Mouse (Mus musculus) small intestine, adult 2 months (tissue): ENCODE measurements around the gene Zfp575. TPM values are rescaled to one million over a fixed set of nuclear protein-coding genes. Genes with fewer than 3 reads are reported as not detected.

Experiments
- H3K27ac ChIP-seq: fragments of 200-500 bp; 2 replicates; pipeline ENCODE4 v1.5.1; 2012; ENCODE audit warnings: low read depth, low read length, control low read depth, inconsistent platforms; ENCODE audit not compliant: insufficient read depth
- H3K27me3 ChIP-seq: fragments of 200-500 bp; 2 replicates; pipeline ENCODE4 v1.6.1; 2012; ENCODE audit warnings: mild to moderate bottlenecking, moderate library complexity, low read length, inconsistent platforms; ENCODE audit not compliant: control insufficient read depth, insufficient read depth
- H3K36me3 ChIP-seq: fragments of 200-500 bp; 2 replicates; pipeline ENCODE4 v1.6.1; 2012; ENCODE audit warnings: mild to moderate bottlenecking, low read length, control low read depth, inconsistent platforms; ENCODE audit not compliant: control insufficient read depth, insufficient read depth
- H3K4me1 ChIP-seq: fragments of 200-500 bp; 2 replicates; pipeline ENCODE4 v1.6.1; 2012; ENCODE audit warnings: low read length, inconsistent platforms, mixed read lengths; ENCODE audit not compliant: control insufficient read depth, insufficient read depth, insufficient read length
- H3K4me3 ChIP-seq: fragments of 200-500 bp; 2 replicates; pipeline ENCODE4 v1.5.1; 2012; ENCODE audit warnings: low read depth, mild to moderate bottlenecking, control low read depth, inconsistent platforms, low read length, moderate library complexity
- CTCF ChIP-seq: fragments of 200-500 bp; IDR thresholded peaks from 2 replicates; pipeline ENCODE4 v1.5.1; 2012; ENCODE audit warnings: low read depth, mild to moderate bottlenecking, control low read depth, inconsistent platforms, low read length, moderate library complexity, mixed read lengths; ENCODE audit not compliant: insufficient replicate concordance, insufficient read length; ENCODE audit errors: extremely low read depth
- POLR2A ChIP-seq: fragments of 200-500 bp; IDR thresholded peaks from 2 replicates; pipeline ENCODE4 v1.6.1; 2012; ENCODE audit warnings: low read depth, mild to moderate bottlenecking, control low read depth, inconsistent platforms, low read length, moderate library complexity
- WGBS: fragments of 180-500 bp; shearing (Covaris S2); methylation state at CpG from one replicate; pipeline ENCODE4 v1.1.7; 2018; 5-methylcytosine and 5-hydroxymethylcytosine counted together
- polyA plus RNA-seq: library from polyadenylated mRNA; depleted of rRNA; stranded (reverse); fragments of >200 nt; gene quantifications from 2 replicates; pipeline ENCODE4 v1.2.3, GENCODE M21; 2012; rRNA removed

The Zfp575 gene
- polyA plus RNA-seq, 1 experiment = 0.62 TPM

DNA sequence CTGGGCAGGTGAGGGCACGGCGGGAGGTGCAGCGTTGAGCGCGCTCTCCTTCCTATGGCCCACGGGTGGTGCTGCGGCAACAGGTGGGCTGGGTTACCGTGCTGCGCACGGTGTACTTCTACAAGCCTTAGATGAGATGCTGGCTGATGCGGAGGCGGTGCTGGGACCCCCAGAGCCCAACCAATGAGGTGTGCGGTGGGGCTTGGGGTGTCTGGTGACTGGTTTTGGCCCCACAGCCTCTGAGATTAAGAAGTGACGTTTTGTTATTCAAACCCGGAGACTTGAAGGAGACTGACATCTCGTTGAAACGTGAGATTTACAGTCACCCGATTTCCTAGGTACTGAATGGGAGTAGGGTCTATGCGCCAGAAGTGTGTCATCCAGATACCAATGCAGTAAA is 53.1 kb downstream of the Zfp575 start:
- H3K4me1 ChIP-seq = peaks cover 5% of the 10 kb centered on the region
- no peak overlapping the region for H3K4me3 ChIP-seq
- WGBS = 81% methylated on average over 19 of the region's 19 CpGs
- TF ChIP-seq CTCF (no peak), POLR2A (no peak)
- no peak overlapping the region for H3K27ac ChIP-seq
- H3K27me3 ChIP-seq = no peaks in the 10 kb centered on the region
- H3K36me3 ChIP-seq = peaks cover 21% of the 10 kb centered on the region

Other genes with a start within 250 kb of the Zfp575 start
- 0.06 TPM in 1 of 2 replicates, not detected in the other for gene Lypd5, start 238.4 kb downstream of the Zfp575 start, polyA plus RNA-seq
- 61.9 and 95.5 TPM in 2 replicates for gene Kcnn4, start 217.4 kb downstream of the Zfp575 start, polyA plus RNA-seq
- gene Smg9, start 188.0 kb downstream of the Zfp575 start, polyA plus RNA-seq = 29.9 and 54.2 TPM in 2 replicates
- gene Irgc1, start 135.3 kb downstream of the Zfp575 start, polyA plus RNA-seq = 0.05 and 0.37 TPM in 2 replicates
- 9.9 and 15.8 TPM in 2 replicates for gene Plaur, start 125.2 kb downstream of the Zfp575 start, polyA plus RNA-seq
- gene Cadm4, start 105.6 kb downstream of the Zfp575 start, polyA plus RNA-seq = 2.9 and 4.7 TPM in 2 replicates
- 6.4 and 15.7 TPM in 2 replicates for gene Zfp428, start 80.6 kb downstream of the Zfp575 start, polyA plus RNA-seq
- gene AC161166.1, start 75.2 kb downstream of the Zfp575 start, polyA plus RNA-seq = not detected in 2 replicates
- 8.5 and 12.3 TPM in 2 replicates for gene Irgq, start 57.0 kb downstream of the Zfp575 start, polyA plus RNA-seq
- gene Pinlyp, start 41.5 kb downstream of the Zfp575 start, polyA plus RNA-seq = 0.13 TPM in 1 of 2 replicates, not detected in the other
- gene Xrcc1, start 41.4 kb downstream of the Zfp575 start, polyA plus RNA-seq = 12.3 and 24.7 TPM in 2 replicates
- 44.2 and 47.3 TPM in 2 replicates for gene Ethe1, start 98 bp downstream of the Zfp575 start, polyA plus RNA-seq
- gene Phldb3, start 23.1 kb upstream of the Zfp575 start, polyA plus RNA-seq = 2.3 and 7.5 TPM in 2 replicates
- gene Lypd3, start 48.9 kb upstream of the Zfp575 start, polyA plus RNA-seq = 0.42 and 0.70 TPM in 2 replicates
- gene Tex101, start 89.0 kb upstream of the Zfp575 start, polyA plus RNA-seq = not detected in 2 replicates
- not detected in 2 replicates for gene BC049730, start 121.6 kb upstream of the Zfp575 start, polyA plus RNA-seq
- gene Gm4763, start 139.3 kb upstream of the Zfp575 start, polyA plus RNA-seq = not detected in 2 replicates
- gene Cd177, start 172.7 kb upstream of the Zfp575 start, polyA plus RNA-seq = 3.3 TPM in 2 replicates
- 2.5 and 4.2 TPM in 2 replicates for gene Ceacam10, start 189.6 kb upstream of the Zfp575 start, polyA plus RNA-seq